Mouse (Mus musculus) stomach, embryonic 14.5 days (tissue): ENCODE results near the gene Tfcp2l1. TPM values are rescaled to one million over a fixed set of nuclear protein-coding genes. Genes with fewer than 3 reads are reported as not detected.

Experiments used
- ATAC-seq: fragments of 200-750 bp; cut with Nextera tagmentation; 2 replicates; pipeline ENCODE4 v1.8.0; 2017; ENCODE audit warnings: low read depth, moderate TSS enrichment; ENCODE audit not compliant: insufficient number of reproducible peaks, insufficient read depth, low FRiP score
- H3K27ac ChIP-seq: fragments of 300-500 bp; sonication (generic); 2 replicates; pipeline ENCODE4 v1.5.1; 2014; ENCODE audit warnings: mild to moderate bottlenecking, low read length, moderate library complexity, mixed read lengths
- H3K27me3 ChIP-seq: fragments of 300-500 bp; sonication (generic); 2 replicates; pipeline ENCODE4 v1.6.1; 2014; ENCODE audit warnings: low read length, control low read depth, mixed read lengths; ENCODE audit not compliant: control insufficient read depth, insufficient read depth
- H3K36me3 ChIP-seq: fragments of 300-500 bp; sonication (generic); 2 replicates; pipeline ENCODE4 v1.6.1; 2014; ENCODE audit warnings: mild to moderate bottlenecking, control low read depth, low read length, moderate library complexity, mixed read lengths; ENCODE audit not compliant: control insufficient read depth, insufficient read depth
- H3K4me1 ChIP-seq: fragments of 300-500 bp; sonication (generic); 2 replicates; pipeline ENCODE4 v1.6.1; 2014; ENCODE audit warnings: low read length, control low read depth, mixed read lengths; ENCODE audit not compliant: control insufficient read depth, insufficient read depth
- H3K4me2 ChIP-seq: fragments of 300-500 bp; sonication (generic); replicated peaks from 2 replicates; pipeline ENCODE4 v1.6.1; 2014; ENCODE audit warnings: low read depth, low read length, control low read depth
- H3K4me3 ChIP-seq: fragments of 300-500 bp; sonication (generic); 2 replicates; pipeline ENCODE4 v1.5.1; 2014; ENCODE audit warnings: low read depth, low read length, control low read depth
- H3K9ac ChIP-seq: fragments of 300-500 bp; sonication (generic); replicated peaks from 2 replicates; pipeline ENCODE4 v1.6.1; 2014; ENCODE audit warnings: low read depth, mild to moderate bottlenecking, control low read depth, low read length, moderate library complexity, mixed read lengths
- H3K9me3 ChIP-seq: fragments of 300-500 bp; sonication (generic); 2 replicates; pipeline ENCODE4 v1.6.1; 2016; ENCODE audit warnings: low read depth, low read length, control low read depth; ENCODE audit not compliant: control insufficient read depth
- polyA plus RNA-seq: library from polyadenylated mRNA; unstranded; fragments of >200 nt; fragmentation: Nextera tagmentation; extraction: Ambion mirVana; gene quantifications from 2 replicates; pipeline ENCODE4 v1.2.1, GENCODE M21; 2014

Gene Tfcp2l1
- polyA plus RNA-seq, 1 experiment from 2014 or later = 1.4 TPM

DNA sequence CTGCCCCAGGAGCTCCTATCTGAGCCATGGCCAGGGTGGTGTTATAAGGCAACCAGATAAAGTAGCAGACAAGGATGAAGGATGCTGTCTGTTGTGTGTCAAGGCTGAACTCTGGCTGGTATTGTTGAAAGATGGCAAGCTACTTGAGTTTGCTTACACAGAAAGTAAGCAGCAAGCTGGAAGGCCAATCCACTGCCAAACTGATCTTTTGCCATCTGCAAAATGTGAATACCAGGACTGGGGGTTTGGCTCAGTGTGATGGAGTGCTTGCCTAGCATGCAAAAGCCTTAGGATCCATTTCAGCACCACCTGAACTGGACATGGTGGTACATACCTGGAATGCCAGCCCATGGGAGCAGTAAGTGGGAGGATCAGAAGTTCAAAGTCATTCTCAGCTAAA, 101.1 kb downstream of the Tfcp2l1 start:
- H3K4me3 ChIP-seq = no peak overlapping the region
- no peak overlapping the region for H3K27ac ChIP-seq
- H3K4me2 ChIP-seq = no peak overlapping the region
- no peaks in the 10 kb centered on the region for H3K9me3 ChIP-seq
- ATAC-seq = no peak
- H3K27me3 ChIP-seq = no peaks in the 10 kb centered on the region
- H3K4me1 ChIP-seq = no peaks in the 10 kb centered on the region
- H3K36me3 ChIP-seq = no peaks in the 10 kb centered on the region
- no peak overlapping the region for H3K9ac ChIP-seq

Other genes starting within 250 kb of the Tfcp2l1 start
- 64.2 and 76.5 TPM in 2 replicates for gene Clasp1, start 238.9 kb upstream of the Tfcp2l1 start, polyA plus RNA-seq